Comparison of ENCODE assay signal across 13 mouse cellular contexts in genomic region chr5:106445681-106446080, GRCm38 (mm10).
"Had no signal": no experiment of that assay in that cellular context is flagged by ENCODE, and none has a peak within 500 bp of the region (broad histone marks: within the 10 kb centered on the region; RNA-seq: fewer than 3 reads in every experiment).

No protein-coding gene starts in this region.

- DNase-seq: gastrocnemius, adult 2 months; gastrocnemius, postnatal 10 days; gastrocnemius, postnatal 25 days; heart, adult 18-20 months; heart, postnatal 10 days; heart, postnatal 4 days; kidney, adult 18-20 months; kidney, adult 8-10 months; kidney, postnatal 14 days; kidney, postnatal 36 days; layer of hippocampus, adult 9-11 months; layer of hippocampus, postnatal 36 days; left cerebral cortex, postnatal 4 days had no signal
